Mouse (Mus musculus) liver, embryonic 13.5 days (tissue): Measurements from ENCODE around the gene Med25. TPM values are rescaled to one million over a fixed set of nuclear protein-coding genes. Genes with fewer than 3 reads are reported as not detected.

Experiments used
- ATAC-seq: fragments of 200-750 bp; cut with Nextera tagmentation; 2 replicates; pipeline ENCODE4 v1.8.0; 2017; ENCODE audit warnings: low read depth, mild to moderate bottlenecking, moderate number of reproducible peaks, moderate library complexity
- DNase-seq: peaks from one replicate; pipeline ENCODE4 v3.0.0; 2022
- H3K27ac ChIP-seq: fragments of 300-500 bp; sonication (generic); 2 replicates; pipeline ENCODE4 v1.5.1; 2015; ENCODE audit warnings: moderate library complexity, mild to moderate bottlenecking, inconsistent platforms
- H3K27me3 ChIP-seq: fragments of 300-500 bp; sonication (generic); 2 replicates; pipeline ENCODE4 v1.6.1; 2015; ENCODE audit warnings: mild to moderate bottlenecking, inconsistent platforms
- H3K36me3 ChIP-seq: fragments of 300-500 bp; sonication (generic); 2 replicates; pipeline ENCODE4 v1.6.1; 2015; ENCODE audit warnings: mild to moderate bottlenecking, inconsistent platforms
- H3K4me1 ChIP-seq: fragments of 300-500 bp; sonication (generic); replicated peaks from 2 replicates; pipeline ENCODE4 v1.6.1; 2015; ENCODE audit warnings: inconsistent platforms
- H3K4me2 ChIP-seq: fragments of 300-500 bp; sonication (generic); 2 replicates; pipeline ENCODE4 v1.6.1; 2015; ENCODE audit warnings: inconsistent platforms, mild to moderate bottlenecking, moderate library complexity
- H3K4me3 ChIP-seq: fragments of 300-500 bp; sonication (generic); replicated peaks from 2 replicates; pipeline ENCODE4 v1.5.1; 2015; ENCODE audit warnings: mild to moderate bottlenecking, inconsistent platforms
- H3K9ac ChIP-seq: fragments of 300-500 bp; sonication (generic); 2 replicates; pipeline ENCODE4 v1.6.1; 2015; ENCODE audit warnings: mild to moderate bottlenecking, inconsistent platforms
- H3K9me3 ChIP-seq: fragments of 300-500 bp; sonication (generic); replicated peaks from 2 replicates; pipeline ENCODE4 v1.6.1; 2016; ENCODE audit warnings: inconsistent platforms
- WGBS: fragments of 180-500 bp; shearing (Covaris S2); methylation state at CpG from one replicate; pipeline ENCODE4 v1.1.7; 2015; ENCODE audit not compliant: insufficient replicate concordance; 5-methylcytosine and 5-hydroxymethylcytosine counted together
- polyA plus RNA-seq: library from polyadenylated mRNA; unstranded; fragments of >200 nt; fragmentation: Nextera tagmentation; extraction: Ambion mirVana; gene quantifications from 2 replicates; pipeline ENCODE4 v1.2.1, GENCODE M21; 2015

Med25 gene
- 47.2 and 51.2 TPM in 2 replicates for polyA plus RNA-seq

DNA sequence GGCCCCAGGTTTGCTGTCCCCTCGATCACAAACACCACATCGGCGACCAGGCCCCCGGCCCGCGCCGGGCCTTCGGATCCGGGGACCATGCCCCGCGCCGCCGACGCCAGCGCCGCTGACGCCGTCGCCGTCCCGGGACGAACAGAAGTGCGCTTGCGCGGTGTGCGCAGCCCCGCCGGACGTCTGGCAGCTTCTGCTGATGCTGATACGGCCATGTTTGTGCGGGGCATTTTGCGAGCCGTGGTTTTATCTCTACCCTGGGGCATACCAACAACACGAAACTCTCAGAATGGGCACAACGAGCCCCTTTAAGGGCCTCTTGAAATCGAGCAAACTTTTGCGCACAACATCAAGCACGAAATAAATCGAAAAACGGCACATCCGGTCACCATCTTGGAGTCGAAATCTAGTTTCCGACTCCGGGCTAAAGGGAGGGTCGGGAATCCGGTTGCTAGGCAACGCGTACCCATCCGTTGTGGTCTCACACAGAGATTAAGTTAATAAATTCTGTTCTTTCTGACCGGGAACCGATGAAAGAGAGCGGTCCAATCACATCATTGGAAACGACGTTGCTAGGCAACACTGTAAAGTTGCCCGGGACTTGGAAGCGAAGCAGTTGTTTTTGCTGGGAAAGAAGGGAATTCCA, at the start of gene Med25:
Gene Med25, minus strand, starts transcription at position 437 of the 646 bp plus-strand sequence.
- no peaks in the 10 kb centered on the region for H3K27me3 ChIP-seq
- peak; percentile 83 for DNase-seq
- peak; percentile 75 for ATAC-seq
- H3K27ac ChIP-seq: peak within 1 kb of the TSS; percentile 91
- peaks cover 21% of the 10 kb centered on the region for H3K36me3 ChIP-seq
- peak within 1 kb of the TSS; percentile 90 for H3K4me2 ChIP-seq
- peak within 1 kb of the TSS; percentile 89 for H3K9ac ChIP-seq
- no peaks in the 10 kb centered on the region for H3K9me3 ChIP-seq
- H3K4me1 ChIP-seq: peaks cover 75% of the 10 kb centered on the region
- H3K4me3 ChIP-seq: peak within 1 kb of the TSS; percentile 86
- under 1% methylated on average over 56 of the region's 56 CpGs for WGBS

DNA sequence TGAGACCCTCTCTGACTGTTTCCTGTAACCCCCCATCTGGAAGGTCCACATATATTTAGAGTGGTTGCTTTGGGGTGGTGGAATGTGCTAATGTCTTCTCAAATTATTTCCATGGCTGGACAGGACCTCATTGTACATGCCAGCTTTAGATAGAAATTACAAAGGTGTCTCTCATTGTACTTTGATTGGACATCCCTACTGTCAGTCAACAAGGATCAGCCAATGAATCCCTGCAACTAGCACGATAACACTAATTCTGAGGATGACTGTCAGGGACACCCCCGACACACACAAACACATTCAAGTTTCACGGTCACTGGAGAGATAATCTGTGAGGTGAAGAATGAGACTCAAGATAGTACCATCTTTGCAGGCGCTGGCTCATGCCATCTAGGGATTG, 46.2 kb upstream of the Med25 start:
- 69% methylated on average over 4 of the region's 4 CpGs for WGBS
- H3K27me3 ChIP-seq: 0 out of 2 replicates have a peak, but pooled peaks cover 2% of the 10 kb centered on the region
- no peak overlapping the region for H3K4me2 ChIP-seq
- no peak for DNase-seq
- H3K4me3 ChIP-seq: no peak overlapping the region
- H3K27ac ChIP-seq: no peak overlapping the region
- no peaks in the 10 kb centered on the region for H3K9me3 ChIP-seq
- H3K9ac ChIP-seq: no peak overlapping the region
- H3K4me1 ChIP-seq: no peaks in the 10 kb centered on the region
- no peak for ATAC-seq
- no peaks in the 10 kb centered on the region for H3K36me3 ChIP-seq

GRCm38 (mm10) chr7:44929204-44930151, 37.0 kb upstream of the Med25 start, which contains the start of gene Ap2a1:
Gene Ap2a1, minus strand, starts transcription at chr7:44929496.
- DNase-seq (peak; percentile 100), ATAC-seq (peak; percentile 94)
- H3K4me1 ChIP-seq: peaks cover 48% of the 10 kb centered on the region
- H3K4me3 ChIP-seq: peak within 1 kb of the TSS; percentile 98
- peaks cover 25% of the 10 kb centered on the region for H3K36me3 ChIP-seq
- under 1% methylated on average over 84 of the region's 84 CpGs for WGBS
- H3K9me3 ChIP-seq: no peaks in the 10 kb centered on the region
- H3K9ac ChIP-seq: peak within 1 kb of the TSS; percentile 96
- H3K4me2 ChIP-seq: peak within 1 kb of the TSS; percentile 88
- H3K27ac ChIP-seq: peak within 1 kb of the TSS; percentile 98
- H3K27me3 ChIP-seq: no peaks in the 10 kb centered on the region

GRCm38 (mm10) chr7:44928570-44928969, 36.1 kb upstream of the Med25 start:
- H3K4me3 ChIP-seq: peak overlapping the region; percentile 98
- H3K9me3 ChIP-seq: no peaks in the 10 kb centered on the region
- H3K9ac ChIP-seq: peak overlapping the region; percentile 96
- H3K4me1 ChIP-seq: peaks cover 55% of the 10 kb centered on the region
- peak; percentile 34 for DNase-seq
- peak; percentile 24 for ATAC-seq
- no peaks in the 10 kb centered on the region for H3K27me3 ChIP-seq
- H3K36me3 ChIP-seq: peaks cover 34% of the 10 kb centered on the region
- WGBS: 0% methylated on average over 1 of the region's 1 CpGs
- peak overlapping the region; percentile 88 for H3K4me2 ChIP-seq
- peak overlapping the region; percentile 98 for H3K27ac ChIP-seq

DNA sequence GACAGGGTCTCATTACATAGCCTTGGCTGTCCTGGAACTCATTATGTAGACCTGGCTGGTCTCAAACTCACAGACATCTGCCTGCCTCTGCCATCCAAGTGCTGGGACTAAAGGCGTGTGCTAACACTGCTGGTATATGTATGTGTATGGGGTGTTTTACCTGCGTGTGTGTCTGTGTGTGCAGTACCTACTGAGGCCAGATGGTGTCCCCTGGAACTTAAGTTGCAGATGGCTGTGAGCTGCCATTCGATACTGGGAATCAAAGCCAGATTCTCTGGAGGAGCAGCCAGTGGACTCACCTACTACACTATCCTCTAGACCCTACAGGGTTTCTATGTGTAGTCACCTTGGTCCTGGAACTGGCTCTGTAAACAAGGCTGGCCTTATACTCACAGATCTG, 33.0 kb upstream of the Med25 start:
- Histone ChIP-seq H3K4me3 (no peak overlapping the region), H3K27me3 (no peaks in the 10 kb centered on the region), H3K4me2 (no peak overlapping the region), H3K27ac (no peak overlapping the region), H3K9ac (no peak overlapping the region), H3K36me3 (peaks cover 64% of the 10 kb centered on the region), H3K9me3 (no peaks in the 10 kb centered on the region), H3K4me1 (peaks cover 72% of the 10 kb centered on the region)
- DNase-seq: no peak
- no peak for ATAC-seq
- 69% methylated on average over 3 of the region's 3 CpGs for WGBS

DNA sequence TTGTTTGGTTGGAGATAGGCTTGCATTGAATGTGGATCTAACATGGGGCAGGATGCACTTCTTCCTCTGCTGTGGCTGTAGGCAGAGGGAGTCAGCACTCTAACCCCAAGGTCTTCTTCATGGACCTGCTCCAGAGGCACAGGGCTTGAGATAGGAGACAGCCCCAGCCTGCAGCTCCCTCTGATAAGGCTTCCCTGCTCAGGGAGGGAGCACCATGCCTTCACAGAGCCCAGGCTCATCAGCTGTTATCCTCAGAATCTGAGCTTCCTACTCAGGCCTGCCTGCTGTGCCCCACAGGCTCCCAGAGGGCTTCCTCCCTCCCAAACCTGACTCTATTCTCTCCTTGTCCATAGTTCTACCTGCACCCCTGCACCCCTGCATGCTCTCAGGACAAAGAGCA, 30.0 kb upstream of the Med25 start:
- Histone ChIP-seq H3K4me2 (peak overlapping the region; percentile 32), H3K4me1 (peaks cover 78% of the 10 kb centered on the region), H3K4me3 (no peak overlapping the region), H3K9me3 (no peaks in the 10 kb centered on the region), H3K9ac (peak overlapping the region; percentile 24; the same call in 1 of the 2 replicates), H3K27me3 (no peaks in the 10 kb centered on the region), H3K27ac (peak overlapping the region; percentile 60), H3K36me3 (peaks cover 82% of the 10 kb centered on the region)
- ATAC-seq (peak; percentile 91), DNase-seq (peak; percentile 46)

DNA sequence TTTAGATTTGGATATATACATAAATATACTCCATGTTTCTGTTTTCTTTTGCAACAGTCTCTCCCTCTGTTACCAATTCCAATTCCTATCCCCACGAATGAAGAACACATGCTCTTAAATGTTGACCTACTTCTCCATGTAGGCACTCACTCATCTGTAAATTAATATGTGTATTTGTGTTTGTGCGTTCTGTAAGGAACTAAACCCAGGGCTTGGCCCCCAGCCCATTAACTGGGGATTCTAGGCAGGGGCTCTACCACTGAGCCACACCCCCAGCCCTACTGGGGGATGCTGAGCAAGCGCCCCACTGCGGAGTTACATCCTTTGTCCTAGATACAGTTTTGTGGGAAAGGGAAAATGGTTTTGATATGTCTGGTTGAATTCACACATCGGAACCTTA, 26.6 kb upstream of the Med25 start:
- Histone ChIP-seq H3K4me1 (peaks cover 56% of the 10 kb centered on the region), H3K9ac (peak overlapping the region; percentile 46), H3K4me2 (no peak overlapping the region), H3K9me3 (no peaks in the 10 kb centered on the region), H3K4me3 (no peak overlapping the region), H3K27ac (peak overlapping the region; percentile 74; the same call in 1 of the 2 replicates), H3K36me3 (peaks cover 88% of the 10 kb centered on the region), H3K27me3 (no peaks in the 10 kb centered on the region)
- WGBS: 91% methylated on average over 5 of the region's 5 CpGs
- DNase-seq: no peak
- ATAC-seq: no peak

DNA sequence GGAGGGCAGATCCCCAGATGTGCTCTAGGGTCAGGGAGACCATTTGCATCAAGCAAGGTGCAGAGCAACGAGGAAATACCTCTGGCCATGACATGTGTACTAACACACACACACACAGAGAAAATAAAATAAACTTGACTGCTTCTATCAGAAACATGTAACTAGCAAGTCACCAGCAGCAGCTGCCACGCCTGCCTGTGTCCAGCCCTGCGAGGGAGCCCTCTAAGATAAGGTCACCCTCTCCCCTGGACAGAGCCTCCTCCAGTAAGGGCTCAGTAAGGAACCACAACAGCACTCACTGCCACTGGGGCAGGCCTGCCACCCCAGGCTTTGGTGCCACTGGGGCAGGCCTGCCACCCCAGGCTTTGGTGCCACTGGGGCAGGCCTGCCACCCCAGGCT, 25.7 kb upstream of the Med25 start:
- Histone ChIP-seq H3K9me3 (no peaks in the 10 kb centered on the region), H3K27ac (peak overlapping the region; percentile 74), H3K36me3 (peaks cover 88% of the 10 kb centered on the region), H3K4me3 (no peak overlapping the region), H3K9ac (peak overlapping the region; percentile 46; the same call in 1 of the 2 replicates), H3K4me2 (peak overlapping the region; percentile 43), H3K4me1 (peaks cover 49% of the 10 kb centered on the region), H3K27me3 (no peaks in the 10 kb centered on the region)
- DNase-seq (no peak), ATAC-seq (peak; percentile 71)
- WGBS: 45% methylated on average over 3 of the region's 3 CpGs

GRCm38 (mm10) chr7:44916881-44917280, 24.4 kb upstream of the Med25 start:
- ATAC-seq (0 out of 2 replicates have a peak, but pooled peaks have one; percentile 18), DNase-seq (no peak)
- Histone ChIP-seq H3K27ac (peak overlapping the region; percentile 74; the same call in 1 of the 2 replicates), H3K9me3 (no peaks in the 10 kb centered on the region), H3K4me3 (no peak overlapping the region), H3K9ac (no peak overlapping the region), H3K4me1 (peaks cover 36% of the 10 kb centered on the region), H3K36me3 (peaks cover 88% of the 10 kb centered on the region), H3K27me3 (no peaks in the 10 kb centered on the region), H3K4me2 (no peak overlapping the region)
- WGBS: 88% methylated on average over 4 of the region's 4 CpGs

DNA sequence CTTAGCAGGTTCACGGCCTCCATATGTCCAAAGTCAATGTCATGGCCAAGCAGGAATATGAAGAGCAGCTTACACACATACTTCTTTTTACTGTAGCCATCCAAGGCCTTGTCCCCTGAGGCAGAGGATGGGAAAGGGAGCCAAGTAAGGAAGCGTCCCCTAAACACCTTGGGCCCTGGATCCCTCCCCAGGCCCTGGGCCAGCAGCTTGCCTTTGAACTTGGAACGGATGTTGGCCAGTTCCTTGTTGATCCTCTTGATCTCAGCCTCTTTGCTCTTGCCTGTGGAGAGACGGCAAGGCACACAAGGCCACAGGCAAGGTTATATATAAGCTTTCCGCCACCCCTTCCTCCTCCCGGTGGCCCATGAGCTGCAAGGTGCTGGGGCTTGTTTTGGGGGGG, 23.7 kb upstream of the Med25 start:
- ATAC-seq (no peak), DNase-seq (no peak)
- no peak overlapping the region for H3K9ac ChIP-seq
- peaks cover 32% of the 10 kb centered on the region for H3K4me1 ChIP-seq
- no peaks in the 10 kb centered on the region for H3K27me3 ChIP-seq
- H3K9me3 ChIP-seq: no peaks in the 10 kb centered on the region
- peaks cover 89% of the 10 kb centered on the region for H3K36me3 ChIP-seq
- H3K4me3 ChIP-seq: no peak overlapping the region
- H3K4me2 ChIP-seq: no peak overlapping the region
- 90% methylated on average over 6 of the region's 6 CpGs for WGBS
- no peak overlapping the region for H3K27ac ChIP-seq

DNA sequence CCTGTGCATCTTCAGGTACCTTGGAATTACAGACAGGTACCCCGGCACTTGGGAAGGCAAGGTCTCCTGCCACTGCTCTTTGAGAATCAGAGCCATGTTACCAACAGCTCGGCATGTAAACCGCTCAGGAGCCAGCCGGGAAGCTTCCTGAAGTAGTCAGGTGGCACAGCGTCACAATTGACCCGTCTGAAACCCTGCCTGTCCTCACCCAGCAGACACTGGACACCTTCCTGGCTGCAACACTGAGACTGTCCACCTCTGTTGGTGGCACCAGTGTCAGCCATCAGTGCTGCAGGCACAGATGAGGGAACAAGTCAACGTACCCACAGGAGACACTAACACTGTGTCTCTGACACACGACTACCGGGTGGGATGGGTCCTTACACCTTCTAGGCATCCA, 22.8 kb upstream of the Med25 start:
- H3K4me3 ChIP-seq: no peak overlapping the region
- H3K27ac ChIP-seq: no peak overlapping the region
- H3K4me1 ChIP-seq: peaks cover 32% of the 10 kb centered on the region
- no peak for DNase-seq
- H3K36me3 ChIP-seq: peaks cover 89% of the 10 kb centered on the region
- H3K9ac ChIP-seq: no peak overlapping the region
- H3K4me2 ChIP-seq: no peak overlapping the region
- no peak for ATAC-seq
- no peaks in the 10 kb centered on the region for H3K27me3 ChIP-seq
- no peaks in the 10 kb centered on the region for H3K9me3 ChIP-seq
- 88% methylated on average over 9 of the region's 9 CpGs for WGBS
